Mouse (Mus musculus) embryonic facial prominence, embryonic 14.5 days (tissue): ENCODE measurements around the gene Sun2. TPM values are rescaled to one million over a fixed set of nuclear protein-coding genes. Genes with fewer than 3 reads are reported as not detected.

Experiments used
- ATAC-seq: fragments of 200-750 bp; cut with Nextera tagmentation; 2 replicates; pipeline ENCODE4 v1.8.0; 2017; ENCODE audit warnings: low read depth, moderate number of reproducible peaks, moderate TSS enrichment
- DNase-seq: peaks from one replicate; pipeline ENCODE4 v3.0.0-alpha.2; 2015; ENCODE audit warnings: low spot score
- H3K27ac ChIP-seq: fragments of 300-500 bp; sonication (generic); replicated peaks from 2 replicates; pipeline ENCODE4 v1.5.1; 2014; ENCODE audit warnings: low read depth, mild to moderate bottlenecking, low read length, moderate library complexity
- H3K27me3 ChIP-seq: fragments of 300-500 bp; sonication (generic); replicated peaks from 2 replicates; pipeline ENCODE4 v1.6.1; 2014; ENCODE audit warnings: low read length; ENCODE audit not compliant: control insufficient read depth, insufficient read depth
- H3K36me3 ChIP-seq: fragments of 300-500 bp; sonication (generic); 2 replicates; pipeline ENCODE4 v1.6.1; 2014; ENCODE audit warnings: low read length, mixed read lengths; ENCODE audit not compliant: control insufficient read depth, insufficient read depth
- H3K4me1 ChIP-seq: fragments of 300-500 bp; sonication (generic); 2 replicates; pipeline ENCODE4 v1.6.1; 2014; ENCODE audit warnings: antibody characterized with exemption, low read length; ENCODE audit not compliant: control insufficient read depth, insufficient read depth
- H3K4me2 ChIP-seq: fragments of 300-500 bp; sonication (generic); 2 replicates; pipeline ENCODE4 v1.6.1; 2014; ENCODE audit warnings: low read depth, mild to moderate bottlenecking, low read length, moderate library complexity, mixed read lengths
- H3K4me3 ChIP-seq: fragments of 300-500 bp; sonication (generic); 2 replicates; pipeline ENCODE4 v1.5.1; 2014; ENCODE audit warnings: low read depth, mild to moderate bottlenecking, low read length
- H3K9ac ChIP-seq: fragments of 300-500 bp; sonication (generic); 2 replicates; pipeline ENCODE4 v1.6.1; 2014; ENCODE audit warnings: low read depth, mild to moderate bottlenecking, low read length, moderate library complexity, mixed read lengths
- H3K9me3 ChIP-seq: fragments of 300-500 bp; sonication (generic); 2 replicates; pipeline ENCODE4 v1.6.1; 2016; ENCODE audit warnings: low read length; ENCODE audit not compliant: control insufficient read depth
- WGBS: fragments of 180-500 bp; shearing (Covaris S2); extraction: QIAGEN DNeasy Blood & Tissue Kit; methylation state at CpG from one replicate; pipeline ENCODE4 v1.1.7; 2014; 5-methylcytosine and 5-hydroxymethylcytosine counted together
- polyA plus RNA-seq: library from polyadenylated mRNA; unstranded; fragments of >200 nt; fragmentation: Nextera tagmentation; extraction: Ambion mirVana; gene quantifications from 2 replicates; pipeline ENCODE4 v1.2.1, GENCODE M21; 2014

Gene Sun2
- polyA plus RNA-seq, 1 experiment from 2014 or later: 5.9 TPM

- Histone ChIP-seq H3K4me1 (no peaks in the 10 kb centered on the region), H3K27me3 (no peaks in the 10 kb centered on the region), H3K9me3 (no peaks in the 10 kb centered on the region), H3K36me3 (peaks cover 84% of the 10 kb centered on the region), H3K27ac (no peak overlapping the region), H3K9ac (no peak overlapping the region), H3K4me2 (no peak overlapping the region), H3K4me3 (no peak overlapping the region)
- WGBS: 64% methylated on average over 4 of the region's 5 CpGs
- no peak for DNase-seq
- no peak for ATAC-seq
These were observed 14.0 kb downstream of the Sun2 start for GRCm38 (mm10) chr15:79728311-79728710.

- H3K4me1 ChIP-seq: no peaks in the 10 kb centered on the region
- ATAC-seq (no peak), DNase-seq (no peak)
- H3K4me2 ChIP-seq: no peak overlapping the region
- H3K27ac ChIP-seq: no peak overlapping the region
- no peak overlapping the region for H3K9ac ChIP-seq
- peaks cover 80% of the 10 kb centered on the region for H3K36me3 ChIP-seq
- no peaks in the 10 kb centered on the region for H3K27me3 ChIP-seq
- WGBS: 90% methylated on average over 6 of the region's 6 CpGs
- no peak overlapping the region for H3K4me3 ChIP-seq
- no peaks in the 10 kb centered on the region for H3K9me3 ChIP-seq
These were observed 14.5 kb downstream of the Sun2 start for GRCm38 (mm10) chr15:79727840-79728239.

GRCm38 (mm10) chr15:79725190-79725789 is 17.0 kb downstream of the Sun2 start:
- no peak overlapping the region for H3K27ac ChIP-seq
- H3K9me3 ChIP-seq: no peaks in the 10 kb centered on the region
- H3K4me2 ChIP-seq: no peak overlapping the region
- WGBS: 88% methylated on average over 11 of the region's 11 CpGs
- no peaks in the 10 kb centered on the region for H3K4me1 ChIP-seq
- no peak for DNase-seq
- H3K36me3 ChIP-seq: peaks cover 70% of the 10 kb centered on the region
- H3K27me3 ChIP-seq: no peaks in the 10 kb centered on the region
- no peak overlapping the region for H3K4me3 ChIP-seq
- no peak overlapping the region for H3K9ac ChIP-seq
- no peak for ATAC-seq

- no peak overlapping the region for H3K4me3 ChIP-seq
- peak; percentile 32 for DNase-seq
- no peaks in the 10 kb centered on the region for H3K27me3 ChIP-seq
- H3K4me2 ChIP-seq: no peak overlapping the region
- no peak overlapping the region for H3K27ac ChIP-seq
- H3K9me3 ChIP-seq: no peaks in the 10 kb centered on the region
- peaks cover 71% of the 10 kb centered on the region for H3K36me3 ChIP-seq
- 27% methylated on average over 1 of the region's 1 CpGs for WGBS
- ATAC-seq: no peak
- H3K4me1 ChIP-seq: no peaks in the 10 kb centered on the region
- H3K9ac ChIP-seq: no peak overlapping the region
These were observed 18.9 kb downstream of the Sun2 start for GRCm38 (mm10) chr15:79723439-79723838.

GRCm38 (mm10) chr15:79720796-79721195 is 21.5 kb downstream of the Sun2 start:
- Histone ChIP-seq H3K27me3 (no peaks in the 10 kb centered on the region), H3K4me3 (no peak overlapping the region), H3K4me2 (no peak overlapping the region), H3K36me3 (peaks cover 72% of the 10 kb centered on the region), H3K27ac (no peak overlapping the region), H3K4me1 (no peaks in the 10 kb centered on the region), H3K9ac (no peak overlapping the region), H3K9me3 (no peaks in the 10 kb centered on the region)
- WGBS: 71% methylated on average over 4 of the region's 4 CpGs
- ATAC-seq: no peak
- no peak for DNase-seq

- ATAC-seq (no peak), DNase-seq (no peak)
- Histone ChIP-seq H3K4me3 (no peak overlapping the region), H3K9ac (no peak overlapping the region), H3K36me3 (peaks cover 72% of the 10 kb centered on the region), H3K9me3 (no peaks in the 10 kb centered on the region), H3K4me2 (no peak overlapping the region), H3K27ac (no peak overlapping the region), H3K27me3 (no peaks in the 10 kb centered on the region), H3K4me1 (no peaks in the 10 kb centered on the region)
- WGBS: 87% methylated on average over 8 of the region's 8 CpGs
These were observed 22.1 kb downstream of the Sun2 start for GRCm38 (mm10) chr15:79720267-79720666.

GRCm38 (mm10) chr15:79716710-79717109 is 25.6 kb downstream of the Sun2 start:
- H3K36me3 ChIP-seq: peaks cover 91% of the 10 kb centered on the region
- no peak overlapping the region for H3K4me3 ChIP-seq
- no peak overlapping the region for H3K9ac ChIP-seq
- no peak overlapping the region for H3K4me2 ChIP-seq
- ATAC-seq (no peak), DNase-seq (no peak)
- no peaks in the 10 kb centered on the region for H3K27me3 ChIP-seq
- 88% methylated on average over 6 of the region's 6 CpGs for WGBS
- no peak overlapping the region for H3K27ac ChIP-seq
- no peaks in the 10 kb centered on the region for H3K4me1 ChIP-seq
- no peaks in the 10 kb centered on the region for H3K9me3 ChIP-seq

GRCm38 (mm10) chr15:79715646-79716045 is 26.7 kb downstream of the Sun2 start:
- DNase-seq: no peak
- 94% methylated on average over 7 of the region's 7 CpGs for WGBS
- Histone ChIP-seq H3K27me3 (no peaks in the 10 kb centered on the region), H3K4me3 (no peak overlapping the region), H3K36me3 (peaks cover 96% of the 10 kb centered on the region), H3K27ac (no peak overlapping the region), H3K4me1 (no peaks in the 10 kb centered on the region), H3K4me2 (no peak overlapping the region), H3K9ac (no peak overlapping the region), H3K9me3 (no peaks in the 10 kb centered on the region)
- no peak for ATAC-seq

GRCm38 (mm10) chr15:79708229-79708822 is 34.0 kb downstream of the Sun2 start:
- 89% methylated on average over 5 of the region's 5 CpGs for WGBS
- Histone ChIP-seq H3K4me3 (no peak overlapping the region), H3K9me3 (no peaks in the 10 kb centered on the region), H3K9ac (no peak overlapping the region), H3K36me3 (peaks cover 60% of the 10 kb centered on the region), H3K4me1 (no peaks in the 10 kb centered on the region), H3K4me2 (no peak overlapping the region), H3K27ac (no peak overlapping the region), H3K27me3 (no peaks in the 10 kb centered on the region)
- DNase-seq (no peak), ATAC-seq (no peak)
